Mouse (Mus musculus) kidney, postnatal 0 days (tissue): ENCODE results near the gene Pax1. TPM values are rescaled to one million over a fixed set of nuclear protein-coding genes. Genes with fewer than 3 reads are reported as not detected.

Source experiments
- ATAC-seq: fragments of 200-750 bp; cut with Nextera tagmentation; replicated peaks from 2 replicates; pipeline ENCODE4 v1.8.0; 2017; ENCODE audit warnings: low read depth, moderate number of reproducible peaks, moderate TSS enrichment, moderate library complexity; ENCODE audit not compliant: low FRiP score
- DNase-seq: peaks from one replicate; pipeline ENCODE4 v3.0.0-alpha.2; 2016; ENCODE audit warnings: low spot score
- H3K27ac ChIP-seq: fragments of 300-500 bp; sonication (generic); 2 replicates; pipeline ENCODE4 v1.5.1; 2014; ENCODE audit warnings: mild to moderate bottlenecking
- H3K27me3 ChIP-seq: fragments of 300-500 bp; sonication (generic); 2 replicates; pipeline ENCODE4 v1.6.1; 2014; ENCODE audit warnings: low read length, mixed read lengths; ENCODE audit not compliant: insufficient read depth
- H3K36me3 ChIP-seq: fragments of 300-500 bp; sonication (generic); 2 replicates; pipeline ENCODE4 v1.6.1; 2014; ENCODE audit warnings: low read length, mixed read lengths; ENCODE audit not compliant: insufficient read depth
- H3K4me1 ChIP-seq: fragments of 300-500 bp; sonication (generic); replicated peaks from 2 replicates; pipeline ENCODE4 v1.6.1; 2014; ENCODE audit warnings: antibody characterized with exemption, low read length, mixed read lengths; ENCODE audit not compliant: insufficient read depth
- H3K4me2 ChIP-seq: fragments of 300-500 bp; sonication (generic); 2 replicates; pipeline ENCODE4 v1.6.1; 2014; ENCODE audit warnings: mild to moderate bottlenecking, low read length, moderate library complexity, mixed read lengths
- H3K4me3 ChIP-seq: fragments of 300-500 bp; sonication (generic); replicated peaks from 2 replicates; pipeline ENCODE4 v1.5.1; 2014; ENCODE audit warnings: low read depth, low read length
- H3K9ac ChIP-seq: fragments of 300-500 bp; sonication (generic); 2 replicates; pipeline ENCODE4 v1.6.1; 2014; ENCODE audit warnings: low read depth, low read length
- H3K9me3 ChIP-seq: fragments of 300-500 bp; sonication (generic); replicated peaks from 2 replicates; pipeline ENCODE4 v1.6.1; 2016; ENCODE audit warnings: low read length, inconsistent platforms, mixed read lengths
- CTCF ChIP-seq: IDR thresholded peaks from 2 replicates; pipeline ENCODE4 v1.5.1; 2016; ENCODE audit warnings: antibody characterized with exemption, low read depth, mild to moderate bottlenecking, moderate library complexity
- WGBS: fragments of 180-500 bp; shearing (Covaris S2); extraction: QIAGEN DNeasy Blood & Tissue Kit; methylation state at CpG from one replicate; pipeline ENCODE4 v1.1.7; 2014; 5-methylcytosine and 5-hydroxymethylcytosine counted together
- polyA plus RNA-seq: library from polyadenylated mRNA; unstranded; fragments of >200 nt; fragmentation: Nextera tagmentation; extraction: Ambion mirVana; gene quantifications from 2 replicates; pipeline ENCODE4 v1.2.1, GENCODE M21; 2015

The Pax1 gene
- polyA plus RNA-seq, 1 experiment from 2014 or later, result not detected

- WGBS, result under 1% methylated on average over 68 of the region's 80 CpGs
- no peak for TF ChIP-seq CTCF
- ATAC-seq, result peak; percentile 22; the same call in 1 of the 2 replicates
These were observed 3.5 kb downstream of the Pax1 start for GRCm38 (mm10) chr2:147364982-147365907.

GRCm38 (mm10) chr2:147365908-147366630 lies 4.3 kb downstream of the Pax1 start:
- 2% methylated on average over 36 of the region's 36 CpGs for WGBS
- Histone ChIP-seq H3K9me3 (no peaks in the 10 kb centered on the region), H3K27me3 (peaks cover 89% of the 10 kb centered on the region), H3K4me3 (no peak overlapping the region), H3K4me1 (0 out of 2 replicates have a peak, but pooled peaks cover 4% of the 10 kb centered on the region), H3K4me2 (no peak overlapping the region), H3K36me3 (no peaks in the 10 kb centered on the region), H3K27ac (no peak overlapping the region), H3K9ac (no peak overlapping the region)
- no peak for TF ChIP-seq CTCF
- DNase-seq (no peak), ATAC-seq (no peak)

More at GRCm38 (mm10) chr2:147364982-147365907, 3.5 kb downstream of the Pax1 start:
- Histone ChIP-seq H3K27me3 (peaks cover 87% of the 10 kb centered on the region), H3K4me2 (peak overlapping the region; percentile 49), H3K9me3 (no peaks in the 10 kb centered on the region), H3K4me1 (0 out of 2 replicates have a peak, but pooled peaks cover 4% of the 10 kb centered on the region), H3K27ac (no peak overlapping the region), H3K4me3 (peak overlapping the region; percentile 27), H3K36me3 (no peaks in the 10 kb centered on the region), H3K9ac (no peak overlapping the region)
- no peak for DNase-seq

GRCm38 (mm10) chr2:147367246-147367820 lies 5.6 kb downstream of the Pax1 start:
- Histone ChIP-seq H3K27ac (no peak overlapping the region), H3K9ac (no peak overlapping the region), H3K4me1 (0 out of 2 replicates have a peak, but pooled peaks cover 4% of the 10 kb centered on the region), H3K36me3 (no peaks in the 10 kb centered on the region), H3K4me2 (no peak overlapping the region), H3K9me3 (no peaks in the 10 kb centered on the region), H3K27me3 (peaks cover 89% of the 10 kb centered on the region), H3K4me3 (no peak overlapping the region)
- no peak for TF ChIP-seq CTCF
- 5% methylated on average over 12 of the region's 12 CpGs for WGBS
- ATAC-seq (no peak), DNase-seq (no peak)

GRCm38 (mm10) chr2:147367911-147368591 lies 6.3 kb downstream of the Pax1 start:
- 0 out of 2 replicates have a peak overlapping the region, but pooled peaks have one; percentile 4 for H3K4me3 ChIP-seq
- 2% methylated on average over 32 of the region's 32 CpGs for WGBS
- H3K27ac ChIP-seq, result no peak overlapping the region
- no peaks in the 10 kb centered on the region for H3K36me3 ChIP-seq
- no peak overlapping the region for H3K9ac ChIP-seq
- H3K4me1 ChIP-seq, result 0 out of 2 replicates have a peak, but pooled peaks cover 4% of the 10 kb centered on the region
- H3K27me3 ChIP-seq, result peaks cover 88% of the 10 kb centered on the region
- ATAC-seq (no peak; the same call in 1 of the 2 replicates), DNase-seq (no peak)
- H3K9me3 ChIP-seq, result no peaks in the 10 kb centered on the region
- H3K4me2 ChIP-seq, result no peak overlapping the region
- no peak for TF ChIP-seq CTCF

GRCm38 (mm10) chr2:147369561-147369960 lies 7.8 kb downstream of the Pax1 start:
- no peak overlapping the region for H3K27ac ChIP-seq
- no peak overlapping the region for H3K9ac ChIP-seq
- H3K36me3 ChIP-seq, result no peaks in the 10 kb centered on the region
- ATAC-seq (no peak), DNase-seq (no peak)
- no peak overlapping the region for H3K4me2 ChIP-seq
- no peaks in the 10 kb centered on the region for H3K9me3 ChIP-seq
- H3K4me1 ChIP-seq, result 0 out of 2 replicates have a peak, but pooled peaks cover 4% of the 10 kb centered on the region
- peaks cover 87% of the 10 kb centered on the region for H3K27me3 ChIP-seq
- 2% methylated on average over 9 of the region's 9 CpGs for WGBS
- no peak for TF ChIP-seq CTCF
- H3K4me3 ChIP-seq, result no peak overlapping the region
